Comparison of ENCODE assay signal across 8 mouse cellular contexts in the genomic region with DNA sequence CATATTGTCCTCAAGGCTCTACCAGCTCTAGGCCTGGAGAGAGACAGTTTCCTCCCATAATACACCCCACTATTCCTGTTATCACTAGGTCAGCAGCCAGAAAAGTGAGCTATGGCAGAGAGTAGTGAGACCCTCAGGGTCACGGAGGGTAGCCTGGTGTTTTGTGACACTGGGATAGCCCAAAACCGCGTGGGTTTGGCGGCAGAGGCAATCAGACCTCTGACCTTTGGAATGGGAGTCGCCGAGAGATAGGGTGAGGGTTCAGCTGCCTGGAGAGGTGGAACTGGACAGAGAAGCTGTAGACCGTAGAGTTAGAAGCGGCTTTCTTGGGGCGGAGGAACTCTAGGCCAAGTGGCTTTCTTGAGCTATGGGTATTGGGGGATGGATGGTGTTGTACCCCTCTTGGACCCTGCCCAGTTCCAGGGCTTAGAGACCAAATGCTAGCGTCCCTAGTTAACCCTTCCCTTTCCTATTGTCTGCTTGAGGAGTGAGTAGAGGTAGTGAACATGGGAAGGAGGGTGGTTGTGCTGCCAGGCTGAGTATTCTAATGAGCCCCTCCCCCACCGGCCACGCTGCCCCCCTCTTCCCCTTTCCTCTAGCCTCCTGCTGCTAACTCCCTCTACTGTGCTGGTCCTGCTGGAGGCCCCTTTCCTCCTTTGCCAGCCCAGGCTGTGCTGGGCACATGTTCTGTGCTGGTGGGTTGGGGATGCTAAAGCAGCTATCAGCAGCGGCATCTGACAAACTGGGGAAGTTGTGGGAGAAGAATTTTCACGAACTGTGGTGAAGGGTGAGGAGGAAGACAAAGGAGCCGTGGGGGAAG.
DNase-seq lines count a peak whose midpoint lies in the region; ATAC-seq and TF ChIP-seq lines count a peak whose summit lies in the region.

No protein-coding gene starts in this region.

- peak overlapping the region; percentile 55 for H3K4me3 ChIP-seq in heart, embryonic 11.5 days (ENCODE audit: low read depth, low read length)
- peak overlapping the region; percentile 56 for H3K4me3 ChIP-seq in hindbrain, embryonic 12.5 days
- H3K4me3 ChIP-seq in liver, postnatal 0 days (ENCODE audit: low read depth, low read length), result peak overlapping the region; percentile 67
- H3K4me3 ChIP-seq in stomach, embryonic 15.5 days (replicated peaks), result peak overlapping the region; percentile 50

- ATAC-seq in heart, embryonic 11.5 days (replicated peaks; ENCODE audit: insufficient number of reproducible peaks, low FRiP score, low TSS enrichment), result no peak
- ATAC-seq in hindbrain, embryonic 12.5 days (ENCODE audit: low FRiP score), result peak; percentile 49
- peak; percentile 7; the same call in 1 of the 2 replicates for ATAC-seq in liver, postnatal 0 days
- no peak for ATAC-seq in stomach, embryonic 15.5 days (ENCODE audit: insufficient read depth, low FRiP score, low read depth)

- DNase-seq in heart, adult 8-10 months (ENCODE audit: low spot score), result no peak
- peak; percentile 75 for DNase-seq in brain, adult 2 months (ENCODE audit: low read depth, low spot score)
- peak; percentile 41 for DNase-seq in liver, postnatal 0 days
- no peak for DNase-seq in right cerebral cortex, postnatal 4 days
- DNase-seq in ovary, postnatal 36 days (ENCODE audit: low spot score), result no peak

- TF ChIP-seq CTCF in liver, postnatal 0 days (IDR thresholded peaks at IDR 0.05; ENCODE audit: low read depth), result no peak

- H3K27ac ChIP-seq in heart, embryonic 11.5 days (ENCODE audit: low read depth, low read length), result peak overlapping the region; percentile 90
- H3K27ac ChIP-seq in hindbrain, embryonic 12.5 days, result peak overlapping the region; percentile 91
- peak overlapping the region; percentile 93 for H3K27ac ChIP-seq in liver, postnatal 0 days (ENCODE audit: low read depth)
- peak overlapping the region; percentile 89 for H3K27ac ChIP-seq in stomach, embryonic 15.5 days

- H3K4me2 ChIP-seq in heart, embryonic 11.5 days, result peak overlapping the region; percentile 88
- H3K4me2 ChIP-seq in hindbrain, embryonic 12.5 days (replicated peaks), result peak overlapping the region; percentile 71
- H3K4me2 ChIP-seq in liver, postnatal 0 days (ENCODE audit: low read depth, low read length), result peak overlapping the region; percentile 96
- H3K4me2 ChIP-seq in stomach, embryonic 15.5 days, result peak overlapping the region; percentile 84

- peak overlapping the region; percentile 86 for H3K9ac ChIP-seq in heart, embryonic 11.5 days (ENCODE audit: low read depth, low read length)
- peak overlapping the region; percentile 81 for H3K9ac ChIP-seq in hindbrain, embryonic 12.5 days
- H3K9ac ChIP-seq in liver, postnatal 0 days (replicated peaks), result peak overlapping the region; percentile 77
- peak overlapping the region; percentile 19; the same call in 1 of the 2 replicates for H3K9ac ChIP-seq in stomach, embryonic 15.5 days

- no peaks in the 10 kb centered on the region for H3K9me3 ChIP-seq in heart, embryonic 11.5 days (replicated peaks; ENCODE audit: control insufficient read depth, low read length)
- no peaks in the 10 kb centered on the region for H3K9me3 ChIP-seq in hindbrain, embryonic 12.5 days (replicated peaks)
- H3K9me3 ChIP-seq in liver, postnatal 0 days (ENCODE audit: low read length), result no peaks in the 10 kb centered on the region
- no peaks in the 10 kb centered on the region for H3K9me3 ChIP-seq in stomach, embryonic 15.5 days

- peaks cover 21% of the 10 kb centered on the region for H3K36me3 ChIP-seq in heart, embryonic 11.5 days (ENCODE audit: control insufficient read depth, insufficient read depth, low read length)
- H3K36me3 ChIP-seq in hindbrain, embryonic 12.5 days, result peaks cover 27% of the 10 kb centered on the region
- H3K36me3 ChIP-seq in liver, postnatal 0 days (replicated peaks; ENCODE audit: insufficient read depth, low read length), result peaks cover 12% of the 10 kb centered on the region; the same call in 1 of the 2 replicates
- peaks cover 24% of the 10 kb centered on the region for H3K36me3 ChIP-seq in stomach, embryonic 15.5 days

- WGBS in heart, embryonic 11.5 days (ENCODE audit: insufficient replicate concordance), result 6% methylated on average over 15 of the region's 15 CpGs
- 2% methylated on average over 15 of the region's 15 CpGs for WGBS in hindbrain, embryonic 12.5 days
- WGBS in liver, postnatal 0 days (ENCODE audit: insufficient replicate concordance), result 13% methylated on average over 15 of the region's 15 CpGs
- WGBS in stomach, embryonic 15.5 days, result 15% methylated on average over 15 of the region's 15 CpGs

- H3K4me1 ChIP-seq in heart, embryonic 11.5 days (ENCODE audit: control insufficient read depth, insufficient read depth, low read length), result peaks cover 59% of the 10 kb centered on the region
- H3K4me1 ChIP-seq in hindbrain, embryonic 12.5 days, result peaks cover 58% of the 10 kb centered on the region
- peaks cover 41% of the 10 kb centered on the region for H3K4me1 ChIP-seq in liver, postnatal 0 days (ENCODE audit: insufficient read depth)
- peaks cover 48% of the 10 kb centered on the region for H3K4me1 ChIP-seq in stomach, embryonic 15.5 days

- no peak for TF ChIP-seq EP300 in liver, postnatal 0 days (IDR thresholded peaks at IDR 0.05; ENCODE audit: low read depth)

- H3K27me3 ChIP-seq in heart, embryonic 11.5 days (ENCODE audit: control insufficient read depth, insufficient read depth, low read length), result no peaks in the 10 kb centered on the region
- no peaks in the 10 kb centered on the region for H3K27me3 ChIP-seq in hindbrain, embryonic 12.5 days
- H3K27me3 ChIP-seq in liver, postnatal 0 days (ENCODE audit: insufficient read depth, low read length), result no peaks in the 10 kb centered on the region
- H3K27me3 ChIP-seq in stomach, embryonic 15.5 days (replicated peaks), result no peaks in the 10 kb centered on the region

Comparison
In these comparisons a context has a peak if more than half of its experiments do, and no peak if none do; other contexts are left out.
1. ATAC-seq: peak in hindbrain, embryonic 12.5 days (single experiment) and liver, postnatal 0 days (single experiment); none in heart, embryonic 11.5 days (single experiment) and stomach, embryonic 15.5 days (single experiment).
2. H3K9ac ChIP-seq: peak in every context shown above with its lines; median percentile 86 in heart, embryonic 11.5 days; 81 in hindbrain, embryonic 12.5 days; 77 in liver, postnatal 0 days; 19 in stomach, embryonic 15.5 days.
3. DNase-seq: peak in brain, adult 2 months (single experiment) and liver, postnatal 0 days (single experiment); none in heart, adult 8-10 months (single experiment), right cerebral cortex, postnatal 4 days (single experiment) and ovary, postnatal 36 days (single experiment).
4. Peak in every context shown above with its lines, with median percentiles within 50 percentile points of each other: H3K27ac ChIP-seq, H3K4me2 ChIP-seq and H3K4me3 ChIP-seq.